Mouse (Mus musculus) left cerebral cortex, adult 2 months (tissue): ENCODE results near the gene Azin2. TPM values are rescaled to one million over a fixed set of nuclear protein-coding genes. Genes with fewer than 3 reads are reported as not detected.

Experiments
- DNase-seq, 2 experiments: peaks; one replicate each; pipeline ENCODE4 v3.0.0; 2021 to 2022; ENCODE audit warnings: low spot score in 2 of 2, mixed read lengths in 1 of 2; ENCODE audit errors: extremely low spot score in 1 of 2
- H3K27ac ChIP-seq: fragments of 200-600 bp; 2 replicates; pipeline ENCODE4 v1.8.1; 2022
- H3K4me3 ChIP-seq: fragments of 200-600 bp; 2 replicates; pipeline ENCODE4 v1.8.1; 2022
- CTCF ChIP-seq: fragments of 200-600 bp; IDR thresholded peaks from 2 replicates; pipeline ENCODE4 v1.8.1; 2022; ENCODE audit warnings: antibody characterized with exemption, mild to moderate bottlenecking, moderate library complexity
- intact Hi-C: fragments of 180-260 bp; cut with DNase I; formaldehyde crosslinking; loops from one replicate; pipeline ENCODE4 v1.15.1; 2025
- total RNA-seq, 2 experiments: library from RNA; stranded (reverse); gene quantifications; 2 replicates each; pipeline ENCODE4 v1.2.3; 2021

Azin2 gene
- total RNA-seq, 2 experiments from 2014 or later = 45.2 to 53.2 TPM

DNA sequence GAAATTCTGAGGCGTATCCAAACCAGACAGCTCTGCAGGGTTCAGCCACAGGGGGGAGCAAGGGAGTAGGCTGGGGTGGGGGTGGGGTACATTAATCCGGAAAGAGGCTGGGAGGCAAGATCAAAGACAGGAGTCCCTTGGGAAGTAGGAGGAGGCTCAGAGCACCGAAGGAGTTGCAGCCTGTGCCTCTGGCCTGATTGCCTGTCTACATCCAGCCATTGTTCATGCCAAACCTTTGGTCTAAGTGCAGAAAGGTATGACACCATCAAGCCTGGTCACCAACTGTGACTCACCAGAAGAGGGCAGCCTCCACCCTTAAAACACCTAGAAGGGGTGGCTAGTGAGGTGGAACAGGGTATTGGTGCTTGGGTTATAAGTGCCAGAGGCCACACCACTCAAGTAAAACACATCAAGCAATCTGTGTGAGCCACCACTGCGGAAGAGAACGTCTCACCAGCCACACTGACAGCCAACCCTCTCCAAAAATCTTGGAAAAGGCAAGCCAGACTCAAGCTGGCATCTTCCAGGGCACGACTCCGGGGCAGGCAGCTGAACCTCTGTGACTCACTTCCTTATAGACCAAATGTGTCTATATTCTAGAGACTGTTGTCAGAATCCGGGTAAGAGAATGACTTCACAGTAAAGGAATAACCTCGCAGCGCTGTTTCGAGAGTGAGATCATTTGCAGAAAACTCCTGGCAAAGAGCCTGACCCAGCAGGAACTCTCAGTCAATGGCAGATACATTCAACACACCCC is 4.9 kb downstream of the Azin2 start:
- Histone ChIP-seq H3K4me3 (no peak overlapping the region), H3K27ac (no peak overlapping the region)
- peak; percentile 59 for TF ChIP-seq CTCF
- intact Hi-C loops = no loop called here
- no peak for DNase-seq

DNA sequence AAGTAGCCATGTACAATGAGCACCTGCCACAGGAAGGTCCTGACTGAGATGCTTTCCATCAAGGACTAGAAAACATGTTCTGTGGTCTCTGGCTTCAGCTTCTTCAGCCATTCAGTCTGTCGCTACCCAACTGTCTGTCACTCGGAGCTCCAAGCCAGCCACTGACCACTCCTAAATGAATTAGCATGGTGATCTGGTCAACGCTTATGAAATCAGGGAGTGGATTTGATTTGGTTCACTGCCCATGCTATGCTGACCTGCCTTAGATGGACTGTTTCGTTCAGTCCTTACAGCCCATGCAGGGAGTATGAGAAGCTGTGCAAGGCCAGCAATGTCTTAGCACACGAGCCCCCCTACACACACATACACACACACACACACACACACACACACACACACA is 8.4 kb downstream of the Azin2 start:
- no peak for TF ChIP-seq CTCF
- no peak for DNase-seq
- intact Hi-C loops = no loop called here
- Histone ChIP-seq H3K4me3 (no peak overlapping the region), H3K27ac (no peak overlapping the region)

DNA sequence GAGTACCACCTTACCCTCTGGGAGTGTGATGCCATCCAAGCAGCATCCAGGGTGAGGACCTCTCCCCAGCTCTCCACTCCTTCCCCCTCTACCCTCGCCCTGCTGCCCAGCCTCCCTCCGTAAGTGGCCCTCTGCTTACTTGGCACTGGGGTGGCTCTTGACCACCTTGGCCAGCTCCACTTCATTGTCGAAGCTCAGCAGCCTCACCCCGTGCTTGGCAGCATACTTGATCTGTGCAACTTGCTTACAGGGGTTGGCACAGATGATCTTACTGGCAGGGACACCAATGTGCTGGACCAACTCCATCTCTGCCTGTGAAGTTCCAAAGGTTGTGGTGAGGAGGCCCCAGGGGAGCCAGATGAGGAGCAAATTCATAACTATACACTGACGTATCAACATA is 11.8 kb downstream of the Azin2 start:
- no peak for DNase-seq
- no peak overlapping the region for H3K4me3 ChIP-seq
- no peak for TF ChIP-seq CTCF
- H3K27ac ChIP-seq = no peak overlapping the region
- intact Hi-C loops = no loop called here

DNA sequence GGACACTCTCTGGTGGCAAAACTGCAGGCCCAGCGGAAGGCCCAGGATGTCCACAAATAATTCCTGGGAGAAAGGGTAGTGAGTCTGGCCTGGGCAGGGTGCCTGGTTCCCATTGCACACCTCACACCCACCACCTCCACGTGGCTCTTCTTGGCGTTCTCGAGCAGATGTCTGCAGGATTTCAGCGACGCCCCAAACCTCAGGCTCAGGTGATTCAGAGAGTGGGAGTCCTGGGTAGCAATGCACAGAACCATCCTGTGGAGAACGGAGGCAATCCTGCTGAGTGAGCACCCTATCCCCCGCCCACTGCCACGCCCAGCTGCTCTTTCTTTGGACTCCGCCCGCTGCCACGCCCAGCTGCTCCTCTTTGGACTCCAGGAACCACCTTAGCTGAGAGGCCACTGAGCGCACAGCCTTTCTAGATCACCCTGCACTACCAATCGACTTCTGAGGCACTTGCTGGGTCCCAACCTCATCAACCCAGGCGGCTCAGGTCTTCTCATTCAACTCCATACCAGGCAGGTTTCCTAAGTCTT is 12.7 kb downstream of the Azin2 start:
- Histone ChIP-seq H3K27ac (no peak overlapping the region), H3K4me3 (no peak overlapping the region)
- peak in 1 of 2 experiments; percentile 39 for DNase-seq
- TF ChIP-seq CTCF = no peak
- intact Hi-C loops = no loop called here

DNA sequence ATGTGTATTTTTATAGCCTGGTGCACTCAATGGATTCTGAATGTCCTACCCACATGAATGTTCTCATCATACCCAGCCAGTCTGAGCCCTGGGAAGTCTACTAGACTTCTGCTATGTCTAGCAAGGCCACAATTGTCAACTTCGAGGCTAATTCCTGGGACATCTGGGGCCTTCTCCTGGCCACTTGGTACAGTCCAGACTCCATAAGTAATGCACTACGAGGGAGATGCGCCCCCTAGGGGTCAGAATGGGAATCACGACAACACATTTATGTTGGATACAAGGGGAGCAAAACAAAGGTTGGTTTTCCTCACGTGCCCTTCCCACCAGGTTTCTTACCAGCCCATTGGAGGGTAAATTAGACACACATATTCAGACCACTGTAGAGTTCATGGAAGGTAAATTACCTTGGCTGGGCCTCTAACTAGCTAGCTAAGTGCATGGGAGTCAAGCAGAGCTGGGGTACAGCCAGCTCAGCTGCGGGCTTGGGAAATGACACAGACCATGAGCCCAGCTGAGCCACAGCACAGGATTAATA is 14.0 kb downstream of the Azin2 start:
- intact Hi-C loops = no loop called here
- DNase-seq = no peak
- Histone ChIP-seq H3K4me3 (no peak overlapping the region), H3K27ac (no peak overlapping the region)
- peak; percentile 67 for TF ChIP-seq CTCF

DNA sequence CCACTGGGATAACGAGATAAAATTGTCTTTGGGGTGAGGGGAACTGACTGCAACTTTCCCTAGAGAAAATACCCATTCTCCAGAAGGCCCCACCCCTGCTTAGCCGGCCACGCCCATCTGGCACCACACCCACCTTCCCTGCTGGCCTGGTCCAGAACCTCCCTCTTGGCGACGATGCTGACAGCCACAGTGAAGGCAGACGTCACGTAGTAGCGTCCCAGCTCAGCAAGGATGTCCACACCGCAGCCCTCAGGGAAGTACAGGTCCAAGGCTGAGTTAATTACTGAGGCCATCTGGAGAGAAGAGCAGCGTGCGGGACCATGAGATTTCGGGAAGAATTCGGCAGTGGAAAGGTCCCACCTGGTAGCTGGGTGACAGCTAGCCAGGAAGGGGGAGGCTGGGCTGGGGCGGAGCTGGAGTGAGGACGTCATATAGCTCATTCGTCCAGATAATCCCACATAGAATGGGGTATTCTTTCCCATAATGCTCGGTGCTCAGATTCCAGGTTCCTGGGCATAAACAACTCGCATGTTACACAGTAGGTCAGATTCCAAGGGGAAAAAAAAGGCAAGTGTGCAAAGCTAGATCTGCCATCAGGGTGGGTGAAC is 14.8 kb downstream of the Azin2 start:
- no peak for TF ChIP-seq CTCF
- H3K27ac ChIP-seq = no peak overlapping the region

DNA sequence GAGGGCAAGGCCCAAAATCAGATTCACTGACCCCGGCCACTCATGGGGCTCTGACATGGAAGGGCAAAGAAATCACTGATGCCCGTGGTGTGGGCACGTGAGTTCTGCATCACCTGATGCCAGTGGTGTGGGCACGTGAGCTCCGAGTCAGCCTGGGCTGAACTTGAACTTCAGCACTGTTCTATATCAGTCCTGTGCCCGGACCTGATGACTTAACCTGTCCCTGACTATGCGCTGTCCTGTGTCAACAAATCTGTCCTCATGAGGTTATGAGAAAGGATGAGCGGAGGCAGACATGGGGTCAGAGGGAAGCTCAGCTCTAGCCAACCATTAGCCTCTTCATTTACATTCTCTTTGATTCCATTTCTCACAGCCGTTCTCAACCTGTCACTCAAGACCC is 15.5 kb downstream of the Azin2 start:
- no peak for DNase-seq
- no peak for TF ChIP-seq CTCF
- Histone ChIP-seq H3K27ac (no peak overlapping the region), H3K4me3 (no peak overlapping the region)
- intact Hi-C loops = no loop called here

More for the DNA sequence above, 14.8 kb downstream of the Azin2 start:
- H3K4me3 ChIP-seq = no peak overlapping the region
- no peak for DNase-seq
- intact Hi-C loops = no loop called here

DNA sequence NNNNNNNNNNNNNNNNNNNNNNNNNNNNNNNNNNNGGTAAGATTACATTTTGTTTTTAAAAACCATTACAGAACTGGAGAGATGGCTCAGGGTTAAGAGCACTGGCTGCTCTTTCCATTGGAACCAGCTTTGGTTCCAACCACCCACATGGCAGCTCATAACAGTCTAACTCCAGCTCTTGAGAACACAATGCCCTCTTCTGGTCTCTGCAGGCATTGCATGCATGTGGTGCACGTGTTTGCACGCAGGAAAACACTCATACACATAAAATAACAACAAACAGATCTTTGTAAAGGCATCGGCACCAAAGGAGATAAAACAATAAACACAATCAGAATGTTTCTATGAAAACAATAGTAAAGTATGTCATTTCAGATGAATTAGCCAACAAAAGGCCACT is 19.9 kb downstream of the Azin2 start:
- Histone ChIP-seq H3K27ac (no peak overlapping the region), H3K4me3 (no peak overlapping the region)
- no peak for DNase-seq
- intact Hi-C loops = no loop called here
- TF ChIP-seq CTCF = peak; percentile 20

DNA sequence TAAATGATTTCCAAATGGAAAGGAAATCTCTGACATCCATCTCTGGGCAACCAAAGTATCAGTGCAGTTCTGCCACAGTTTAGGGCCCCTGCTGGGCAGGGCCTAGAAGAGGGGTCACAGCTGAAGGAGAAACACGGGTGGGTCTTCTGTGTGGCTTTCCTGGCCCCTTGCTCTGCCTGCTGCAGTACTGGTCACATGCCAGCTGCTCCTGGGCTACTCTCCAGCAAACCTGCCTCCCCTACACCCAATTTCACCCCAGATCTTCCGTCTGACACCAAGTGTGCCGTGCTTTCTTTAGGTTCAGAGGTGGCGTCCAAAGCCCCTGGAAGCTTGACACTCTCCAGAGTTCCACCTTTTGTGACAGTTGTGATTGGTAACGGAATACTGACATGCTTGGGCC is 26.6 kb downstream of the Azin2 start:
- intact Hi-C loops = no loop called here
- DNase-seq = no peak
- no peak overlapping the region for H3K27ac ChIP-seq
- no peak for TF ChIP-seq CTCF
- H3K4me3 ChIP-seq = no peak overlapping the region

DNA sequence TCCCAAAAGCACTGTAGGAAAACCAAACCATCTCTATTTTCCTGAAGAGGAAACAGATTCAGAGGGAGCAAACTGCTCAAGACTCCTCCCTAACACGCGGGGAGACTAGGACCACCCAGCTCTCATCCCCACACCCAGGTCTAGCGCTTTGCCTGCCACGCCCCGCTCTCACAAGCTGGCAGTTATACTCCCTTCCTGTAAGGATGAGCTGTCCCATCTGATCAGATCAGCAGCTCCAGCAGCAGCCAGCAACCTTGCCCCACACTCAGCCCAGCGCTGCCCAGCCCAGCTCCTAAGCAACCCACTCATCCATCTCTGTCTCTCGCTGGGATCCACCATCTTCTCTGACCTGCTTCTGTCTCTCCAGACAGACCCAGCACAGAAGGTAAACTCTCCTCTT is 29.5 kb downstream of the Azin2 start:
- H3K4me3 ChIP-seq = no peak overlapping the region
- no peak for DNase-seq
- no peak overlapping the region for H3K27ac ChIP-seq
- no peak for TF ChIP-seq CTCF
- intact Hi-C loops = no loop called here

DNA sequence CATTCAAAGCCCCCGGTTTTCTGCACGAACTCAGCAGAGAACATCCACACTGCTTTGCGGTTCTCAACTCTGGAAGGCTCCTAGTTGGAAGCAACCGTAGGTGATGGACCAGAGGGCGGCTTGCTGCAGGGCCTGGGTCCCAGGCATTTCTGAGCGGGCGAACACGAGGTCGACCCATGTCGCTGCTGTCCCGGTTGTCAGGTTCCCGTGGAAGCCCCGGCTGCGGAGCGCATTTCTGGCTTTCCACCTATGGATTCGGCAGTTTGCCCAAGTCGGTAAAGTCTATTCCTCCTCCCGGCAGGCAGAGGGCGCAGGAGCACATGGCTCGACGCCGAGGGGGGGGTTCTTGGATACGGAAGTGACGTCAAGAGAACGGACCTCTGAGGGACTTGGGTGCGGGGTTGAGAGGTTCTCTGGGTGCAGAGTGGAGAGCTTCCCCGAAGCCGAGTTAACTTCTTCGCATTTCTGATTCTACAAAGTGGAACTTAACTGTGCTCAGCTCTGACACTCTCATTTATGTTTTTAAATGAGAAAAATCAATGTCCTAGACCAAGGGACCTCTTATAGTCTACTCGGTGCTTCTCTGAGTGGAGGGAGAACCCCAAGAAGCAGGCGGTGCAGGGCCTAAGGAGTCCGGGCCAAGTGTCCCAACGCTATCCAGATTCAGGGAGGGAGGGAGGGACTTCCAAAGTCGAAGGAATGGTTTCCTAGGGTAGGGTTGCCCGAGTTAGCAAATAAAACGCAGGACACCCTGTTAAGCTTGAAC is 37.2 kb downstream of the Azin2 start:
- Histone ChIP-seq H3K27ac (peak overlapping the region; percentile 70), H3K4me3 (peak overlapping the region; percentile 47)
- TF ChIP-seq CTCF = peak; percentile 90
- DNase-seq = peak; percentile 84 to 86
- intact Hi-C loops = loop anchor here (2.0 kb wide), 1 partner anchor 40 kb away; no protein-coding TSS in a partner anchor

DNA sequence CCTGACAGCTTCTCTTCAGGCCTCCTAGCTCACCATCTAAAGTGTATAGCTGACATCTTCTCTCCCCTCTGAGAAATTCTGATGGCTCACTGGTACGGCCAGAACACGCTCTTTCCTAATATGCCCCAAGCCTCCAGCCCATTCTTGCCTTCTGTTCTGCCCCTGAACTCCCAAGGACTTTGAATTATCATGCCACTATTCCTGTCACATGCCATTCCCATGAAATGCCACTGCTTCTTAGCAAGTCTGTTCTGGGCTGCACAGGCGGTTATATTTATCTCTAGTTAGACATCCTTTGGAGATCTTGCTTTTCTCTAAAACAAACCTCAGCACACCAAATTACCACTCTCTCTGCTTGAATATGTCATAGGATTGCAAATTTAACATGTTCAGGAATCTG is 38.6 kb downstream of the Azin2 start:
- no peak for DNase-seq
- intact Hi-C loops = loop anchor here (2.0 kb wide), 1 partner anchor 39 kb away; no protein-coding TSS in a partner anchor
- TF ChIP-seq CTCF = no peak
- Histone ChIP-seq H3K27ac (peak overlapping the region; percentile 67), H3K4me3 (no peak overlapping the region)
